Mouse (Mus musculus): Measurements from ENCODE around the gene Tekt3.

- no peak for TF ChIP-seq CTCF (IDR thresholded peaks at IDR 0.05)
- no peak for TF ChIP-seq EP300 (IDR thresholded peaks at IDR 0.05)
Observed at GRCm38 (mm10) chr11:63132151-63132500, 70.7 kb downstream of the Tekt3 start.
